Mouse (Mus musculus): ENCODE results near the gene Tbc1d10c.

DNA sequence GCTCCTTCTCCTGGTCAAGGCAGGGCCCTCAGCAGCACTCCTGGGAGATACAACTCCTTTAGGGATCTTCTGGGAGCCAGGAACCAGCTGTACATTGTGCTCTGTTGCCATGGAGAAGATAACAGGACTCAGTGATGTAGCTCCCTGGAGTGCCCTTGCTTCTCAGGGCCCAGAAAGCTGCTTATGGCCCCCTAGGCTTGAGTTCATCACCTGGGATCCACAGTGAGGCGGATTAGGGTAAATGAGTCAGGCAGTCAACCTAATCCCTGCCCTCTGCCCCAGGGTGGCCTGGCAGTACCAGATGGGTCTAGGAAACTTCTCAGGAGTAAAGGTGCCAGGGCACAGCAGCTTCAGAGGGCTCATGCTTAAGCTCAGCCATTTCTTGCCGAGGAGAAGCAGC, 51.6 kb downstream of the Tbc1d10c start, which contains the start of gene Gpr152:
- TF ChIP-seq CTCF (IDR thresholded peaks at IDR 0.05; ENCODE audit: extremely low read depth, insufficient read length, insufficient replicate concordance, low read depth, low read length) (no peak), POLR2A (IDR thresholded peaks at IDR 0.05; ENCODE audit: low read depth, low read length) (no peak)
